Mouse (Mus musculus) midbrain, embryonic 11.5 days (tissue): Measurements from ENCODE around the gene Itgb1bp1. TPM values are rescaled to one million over a fixed set of nuclear protein-coding genes. Genes with fewer than 3 reads are reported as not detected.

Experiments used
- ATAC-seq: fragments of 200-750 bp; cut with Nextera tagmentation; 2 replicates; pipeline ENCODE4 v1.8.0; 2017; ENCODE audit warnings: moderate TSS enrichment, moderate library complexity; ENCODE audit not compliant: low FRiP score
- DNase-seq: peaks from one replicate; pipeline ENCODE4 v3.0.0; 2015; ENCODE audit warnings: low spot score; ENCODE audit errors: missing footprints
- H3K27ac ChIP-seq: fragments of 300-500 bp; sonication (generic); 2 replicates; pipeline ENCODE4 v1.5.1; 2014; ENCODE audit warnings: low read depth, low read length
- H3K27me3 ChIP-seq: fragments of 300-500 bp; sonication (generic); 2 replicates; pipeline ENCODE4 v1.6.1; 2014; ENCODE audit warnings: mild to moderate bottlenecking, low read length, moderate library complexity, mixed read lengths; ENCODE audit not compliant: control insufficient read depth, insufficient read depth
- H3K36me3 ChIP-seq: fragments of 300-500 bp; sonication (generic); 2 replicates; pipeline ENCODE4 v1.6.1; 2014; ENCODE audit warnings: mild to moderate bottlenecking, low read length, moderate library complexity, mixed read lengths; ENCODE audit not compliant: control insufficient read depth, insufficient read depth
- H3K4me1 ChIP-seq: fragments of 300-500 bp; sonication (generic); 2 replicates; pipeline ENCODE4 v1.6.1; 2014; ENCODE audit warnings: low read length; ENCODE audit not compliant: control insufficient read depth, insufficient read depth
- H3K4me2 ChIP-seq: fragments of 300-500 bp; sonication (generic); 2 replicates; pipeline ENCODE4 v1.6.1; 2014; ENCODE audit warnings: mild to moderate bottlenecking, moderate library complexity
- H3K4me3 ChIP-seq: fragments of 300-500 bp; sonication (generic); 2 replicates; pipeline ENCODE4 v1.5.1; 2014; ENCODE audit warnings: low read depth, low read length
- H3K9ac ChIP-seq: fragments of 300-500 bp; sonication (generic); 2 replicates; pipeline ENCODE4 v1.6.1; 2014; ENCODE audit warnings: low read length
- H3K9me3 ChIP-seq: fragments of 300-500 bp; sonication (generic); 2 replicates; pipeline ENCODE4 v1.6.1; 2016; ENCODE audit warnings: low read length; ENCODE audit not compliant: control insufficient read depth
- WGBS: fragments of 180-500 bp; shearing (Covaris S2); extraction: QIAGEN DNeasy Blood & Tissue Kit; methylation state at CpG from one replicate; pipeline ENCODE4 v1.1.7; 2014; 5-methylcytosine and 5-hydroxymethylcytosine counted together
- polyA plus RNA-seq: library from polyadenylated mRNA; unstranded; fragments of >200 nt; fragmentation: Nextera tagmentation; extraction: Ambion mirVana; gene quantifications from 2 replicates; pipeline ENCODE4 v1.2.1, GENCODE M21; 2014

Gene Itgb1bp1
- polyA plus RNA-seq, 1 experiment from 2014 or later = 42.6 TPM

DNA sequence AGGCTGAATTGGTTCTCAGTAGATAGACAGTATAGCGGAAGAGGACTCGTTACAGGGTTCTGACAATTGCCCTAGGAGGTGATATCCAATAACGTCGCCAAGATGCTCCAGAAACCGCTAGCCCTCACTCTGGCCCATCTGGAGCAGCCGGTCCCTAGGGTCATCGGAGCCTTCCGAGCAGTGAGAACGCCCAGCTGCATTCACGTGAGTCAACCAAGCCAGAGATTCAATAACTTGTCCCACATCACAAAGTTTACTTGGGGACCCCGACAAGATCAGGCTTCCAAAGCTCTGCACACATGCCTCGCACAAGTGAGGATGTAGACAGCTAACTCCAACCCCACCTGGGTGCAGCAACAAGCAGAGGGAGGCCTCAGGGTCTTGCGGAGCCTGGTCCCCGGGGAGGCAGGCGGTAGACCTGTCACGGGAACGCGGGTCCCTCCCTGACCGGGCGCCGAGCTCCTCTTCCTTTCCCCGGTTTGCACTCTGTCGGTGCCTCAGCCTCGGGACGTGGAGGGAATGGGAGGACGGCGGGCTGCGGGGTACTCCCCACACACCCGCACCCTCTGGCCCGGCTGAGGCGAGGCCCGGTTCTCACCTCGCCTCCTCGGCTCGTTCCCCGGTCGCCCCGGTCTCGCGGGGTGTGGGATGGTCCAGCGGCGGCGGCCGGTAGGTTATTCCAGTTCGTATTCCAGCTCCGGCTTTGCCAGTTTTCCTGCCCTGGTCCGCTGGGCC is 409 bp downstream of the Itgb1bp1 start:
- no peaks in the 10 kb centered on the region for H3K27me3 ChIP-seq
- H3K9ac ChIP-seq = peak overlapping the region; percentile 82
- ATAC-seq (peak; percentile 85), DNase-seq (peak; percentile 95)
- peak overlapping the region; percentile 78 for H3K4me2 ChIP-seq
- no peaks in the 10 kb centered on the region for H3K9me3 ChIP-seq
- peaks cover 7% of the 10 kb centered on the region for H3K4me1 ChIP-seq
- H3K27ac ChIP-seq = peak overlapping the region; percentile 27; the same call in 1 of the 2 replicates
- under 1% methylated on average over 45 of the region's 47 CpGs for WGBS
- H3K36me3 ChIP-seq = no peaks in the 10 kb centered on the region
- H3K4me3 ChIP-seq = peak overlapping the region; percentile 76

- peak; percentile 85 for DNase-seq
- 62% methylated on average over 11 of the region's 11 CpGs for WGBS
- Histone ChIP-seq H3K4me3 (peak within 1 kb of the TSS; percentile 76), H3K4me1 (peaks cover 7% of the 10 kb centered on the region), H3K9me3 (no peaks in the 10 kb centered on the region), H3K4me2 (peak within 1 kb of the TSS; percentile 80), H3K9ac (peak within 1 kb of the TSS; percentile 82), H3K36me3 (no peaks in the 10 kb centered on the region), H3K27ac (peak within 1 kb of the TSS; percentile 49), H3K27me3 (no peaks in the 10 kb centered on the region)
- ATAC-seq = no peak
Observed at GRCm38 (mm10) chr12:21284761-21285441, 1.2 kb downstream of the Itgb1bp1 start, which contains the start of gene Cpsf3. Cpsf3 (plus strand) TSS chr12:21285391.

- Histone ChIP-seq H3K27ac (no peak overlapping the region), H3K4me1 (no peaks in the 10 kb centered on the region), H3K9me3 (no peaks in the 10 kb centered on the region), H3K4me3 (no peak overlapping the region), H3K4me2 (no peak overlapping the region), H3K36me3 (no peaks in the 10 kb centered on the region), H3K9ac (no peak overlapping the region), H3K27me3 (no peaks in the 10 kb centered on the region)
- ATAC-seq = no peak
- peak; percentile 61 for DNase-seq
- 81% methylated on average over 1 of the region's 1 CpGs for WGBS
Observed at GRCm38 (mm10) chr12:21277352-21277864, 8.7 kb downstream of the Itgb1bp1 start.

DNA sequence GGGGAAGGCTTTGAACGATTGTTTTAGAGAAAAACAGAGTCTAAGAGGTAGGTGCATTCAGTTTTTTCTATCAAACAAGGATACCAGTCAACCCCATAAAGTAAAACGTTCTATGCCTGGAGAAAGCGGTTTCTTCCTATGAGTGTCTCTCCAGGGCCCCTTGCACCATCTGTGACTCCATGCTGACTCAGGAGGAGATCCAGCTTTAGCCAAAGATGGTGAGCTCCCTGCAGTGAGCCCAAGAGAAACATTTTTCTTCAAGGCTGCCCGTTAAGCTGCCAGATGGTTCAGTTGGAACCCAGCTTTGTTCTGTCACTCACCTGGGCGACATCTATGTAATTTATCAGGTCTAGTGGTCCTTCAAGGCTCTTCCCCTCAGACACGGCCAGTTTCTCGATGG is 11.6 kb downstream of the Itgb1bp1 start:
- H3K4me1 ChIP-seq = no peaks in the 10 kb centered on the region
- 85% methylated on average over 7 of the region's 7 CpGs for WGBS
- no peaks in the 10 kb centered on the region for H3K27me3 ChIP-seq
- no peak overlapping the region for H3K4me3 ChIP-seq
- ATAC-seq (no peak), DNase-seq (no peak)
- no peaks in the 10 kb centered on the region for H3K9me3 ChIP-seq
- H3K4me2 ChIP-seq = no peak overlapping the region
- no peak overlapping the region for H3K27ac ChIP-seq
- no peak overlapping the region for H3K9ac ChIP-seq
- peaks cover 12% of the 10 kb centered on the region for H3K36me3 ChIP-seq

- 95% methylated on average over 8 of the region's 8 CpGs for WGBS
- no peak overlapping the region for H3K9ac ChIP-seq
- no peak overlapping the region for H3K4me2 ChIP-seq
- peaks cover 20% of the 10 kb centered on the region for H3K36me3 ChIP-seq
- H3K27me3 ChIP-seq = no peaks in the 10 kb centered on the region
- DNase-seq (no peak), ATAC-seq (no peak)
- H3K9me3 ChIP-seq = no peaks in the 10 kb centered on the region
- H3K27ac ChIP-seq = no peak overlapping the region
- no peaks in the 10 kb centered on the region for H3K4me1 ChIP-seq
- no peak overlapping the region for H3K4me3 ChIP-seq
Observed at GRCm38 (mm10) chr12:21268083-21268616, 17.9 kb downstream of the Itgb1bp1 start.

GRCm38 (mm10) chr12:21266784-21267098 is 19.3 kb downstream of the Itgb1bp1 start:
- 75% methylated on average over 2 of the region's 2 CpGs for WGBS
- Histone ChIP-seq H3K36me3 (peaks cover 22% of the 10 kb centered on the region), H3K4me1 (no peaks in the 10 kb centered on the region), H3K27me3 (no peaks in the 10 kb centered on the region), H3K4me2 (no peak overlapping the region), H3K4me3 (no peak overlapping the region), H3K27ac (no peak overlapping the region), H3K9me3 (no peaks in the 10 kb centered on the region), H3K9ac (no peak overlapping the region)
- ATAC-seq (peak; percentile 56), DNase-seq (no peak)

- Histone ChIP-seq H3K4me3 (no peak overlapping the region), H3K27ac (no peak overlapping the region), H3K9me3 (no peaks in the 10 kb centered on the region), H3K36me3 (peaks cover 19% of the 10 kb centered on the region), H3K4me1 (no peaks in the 10 kb centered on the region), H3K27me3 (no peaks in the 10 kb centered on the region), H3K4me2 (no peak overlapping the region), H3K9ac (no peak overlapping the region)
- WGBS = 79% methylated on average over 14 of the region's 14 CpGs
- ATAC-seq (peak; percentile 82), DNase-seq (peak; percentile 86)
Observed at GRCm38 (mm10) chr12:21265946-21266783, 19.9 kb downstream of the Itgb1bp1 start.

DNA sequence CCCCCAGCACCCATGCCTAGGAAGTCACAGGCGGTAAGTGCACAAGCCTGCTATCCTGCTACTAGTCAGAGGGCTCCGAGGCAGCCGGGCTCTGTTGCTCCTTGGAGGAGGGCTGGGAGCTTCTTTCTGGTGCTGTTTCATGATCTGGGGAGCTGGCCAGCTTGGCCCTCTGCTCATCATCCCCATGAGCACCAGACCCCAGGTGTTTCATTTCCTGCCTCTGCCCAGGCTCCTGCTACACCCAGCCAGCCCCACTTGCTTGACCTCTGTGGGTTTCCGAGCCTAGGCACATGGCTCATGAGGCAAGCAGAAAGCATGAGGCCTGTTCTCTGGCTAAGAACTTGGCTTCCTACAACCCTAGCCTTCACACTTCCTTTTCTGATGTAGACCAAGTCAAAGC is 20.6 kb downstream of the Itgb1bp1 start:
- WGBS = 94% methylated on average over 4 of the region's 4 CpGs
- Histone ChIP-seq H3K4me2 (no peak overlapping the region), H3K9ac (no peak overlapping the region), H3K4me1 (no peaks in the 10 kb centered on the region), H3K27me3 (no peaks in the 10 kb centered on the region), H3K4me3 (no peak overlapping the region), H3K36me3 (peaks cover 17% of the 10 kb centered on the region), H3K9me3 (no peaks in the 10 kb centered on the region), H3K27ac (no peak overlapping the region)
- ATAC-seq = no peak
- no peak for DNase-seq
